Mouse (Mus musculus): ENCODE results near the gene Cox7a2l.
A peak's percentile ranks its signal among the peaks of the same experiment; 100 is the strongest.

The Cox7a2l gene

DNA sequence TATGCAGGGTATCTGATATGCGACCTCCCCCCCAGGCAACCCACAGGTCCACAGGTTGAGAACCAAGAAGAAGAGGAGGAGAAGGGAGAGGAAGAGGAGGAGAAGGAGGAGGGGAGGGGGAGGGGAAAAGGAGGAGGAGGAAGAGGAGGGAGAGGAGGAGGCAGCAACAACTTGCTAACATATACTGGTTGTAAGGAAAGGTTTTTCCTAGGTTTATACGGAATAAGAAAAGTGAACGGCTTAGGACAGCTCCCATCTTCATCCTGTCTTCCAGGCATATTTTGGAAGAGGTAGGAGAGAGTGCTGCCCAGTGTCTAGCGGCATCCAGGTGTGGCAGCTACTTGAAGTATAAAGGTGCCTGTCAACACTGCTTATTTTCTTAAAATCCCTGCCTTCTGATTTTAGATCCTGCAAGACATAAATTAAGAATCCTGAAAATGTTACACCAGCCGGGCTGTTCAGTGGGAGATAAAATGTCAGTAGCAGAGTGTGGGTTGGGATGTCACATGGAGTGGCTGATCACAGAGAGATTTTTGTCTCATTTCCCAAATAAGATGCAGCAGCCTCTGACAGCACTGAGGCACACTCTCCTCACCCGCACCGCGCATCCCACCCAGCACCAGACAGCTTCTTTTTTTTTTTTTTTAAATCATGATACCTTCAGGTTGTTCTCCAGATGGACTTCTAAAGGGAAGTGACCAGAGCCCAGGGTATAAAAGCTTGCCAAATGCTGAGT is at the start of gene Cox7a2l:
Gene Cox7a2l, minus strand, starts transcription at position 51 of the 736 bp plus-strand sequence.
- DNase-seq (ENCODE audit: low spot score) = no peak

DNA sequence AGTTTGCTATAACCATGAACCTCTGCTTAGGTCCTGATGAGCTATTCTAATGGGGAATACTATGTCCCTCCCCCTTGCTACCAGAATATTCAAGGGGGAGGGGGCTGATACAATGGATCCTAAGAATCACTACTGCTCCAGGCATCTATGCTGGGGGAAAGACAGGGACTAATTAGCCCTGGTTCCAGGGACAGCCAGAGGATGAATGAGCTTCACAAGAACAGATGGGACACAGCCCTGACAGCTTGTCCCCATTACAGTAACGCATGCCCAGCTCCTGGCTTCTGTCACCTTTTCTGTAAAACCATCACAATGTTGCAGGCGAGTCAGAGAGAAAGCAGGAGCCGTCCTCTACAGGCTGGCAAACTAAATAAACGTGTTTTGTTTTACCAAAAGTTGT is 48.4 kb upstream of the Cox7a2l start:
- DNase-seq (ENCODE audit: low spot score) = no peak

DNA sequence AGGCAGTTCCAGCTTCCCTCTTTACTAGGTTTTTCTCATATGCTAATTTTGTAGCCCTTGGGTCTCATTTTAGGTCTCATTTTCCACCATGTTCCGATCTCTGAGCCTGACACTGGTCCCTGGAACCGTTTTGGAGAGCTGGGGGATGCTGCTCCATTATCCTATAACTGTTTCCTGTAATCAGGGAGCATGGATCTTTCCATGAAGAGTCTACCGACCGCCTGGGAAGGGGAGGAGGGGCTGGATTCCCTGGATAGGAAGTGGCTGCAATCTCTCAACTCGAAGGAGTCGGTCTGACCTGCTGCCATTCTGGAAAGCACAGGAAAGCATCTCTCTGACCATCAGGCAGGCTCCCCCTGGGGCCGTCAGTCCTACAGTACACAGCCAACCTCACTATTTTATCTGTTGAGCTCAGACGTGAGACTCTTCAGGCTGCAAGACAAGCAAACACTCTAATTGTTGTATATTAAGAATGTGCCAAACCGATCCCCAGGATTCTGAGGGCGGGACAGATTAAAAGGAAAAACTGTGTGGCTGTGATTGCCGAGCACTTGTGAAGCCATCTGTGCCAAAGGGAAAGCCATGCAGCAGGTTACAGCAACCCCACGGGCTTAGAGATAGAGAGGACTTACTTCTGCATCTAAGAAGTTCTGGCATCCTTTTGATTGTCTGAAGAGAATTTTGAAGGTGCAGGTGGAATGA is 47.1 kb upstream of the Cox7a2l start:
- DNase-seq (ENCODE audit: low spot score) = no peak

DNA sequence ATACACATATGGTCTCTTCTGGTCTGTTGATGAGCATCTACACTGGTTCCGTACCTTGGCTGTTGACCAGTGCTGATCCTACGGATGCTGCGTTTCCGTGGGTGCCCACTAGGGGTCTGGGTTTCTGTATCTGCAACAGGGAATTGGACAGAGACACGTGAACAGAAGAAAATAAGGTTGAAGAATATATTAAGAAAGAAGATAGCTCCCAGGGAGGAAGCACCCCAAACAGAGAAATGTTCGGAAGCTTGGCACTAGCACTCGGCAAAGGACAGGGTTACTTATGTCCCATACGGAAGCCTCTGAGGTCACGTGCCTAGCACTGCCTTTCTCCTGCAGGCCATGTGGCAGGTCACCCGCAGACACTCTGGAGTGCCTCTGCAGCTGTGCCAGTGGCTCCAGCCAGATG is 46.6 kb upstream of the Cox7a2l start:
- peak; percentile 53 for DNase-seq (ENCODE audit: low spot score)

- DNase-seq (ENCODE audit: low spot score) = no peak
Measured at GRCm38 (mm10) chr17:83562153-83563010, 45.3 kb upstream of the Cox7a2l start.

GRCm38 (mm10) chr17:83559081-83559480 is 42.0 kb upstream of the Cox7a2l start:
- DNase-seq (ENCODE audit: low spot score) = no peak

DNA sequence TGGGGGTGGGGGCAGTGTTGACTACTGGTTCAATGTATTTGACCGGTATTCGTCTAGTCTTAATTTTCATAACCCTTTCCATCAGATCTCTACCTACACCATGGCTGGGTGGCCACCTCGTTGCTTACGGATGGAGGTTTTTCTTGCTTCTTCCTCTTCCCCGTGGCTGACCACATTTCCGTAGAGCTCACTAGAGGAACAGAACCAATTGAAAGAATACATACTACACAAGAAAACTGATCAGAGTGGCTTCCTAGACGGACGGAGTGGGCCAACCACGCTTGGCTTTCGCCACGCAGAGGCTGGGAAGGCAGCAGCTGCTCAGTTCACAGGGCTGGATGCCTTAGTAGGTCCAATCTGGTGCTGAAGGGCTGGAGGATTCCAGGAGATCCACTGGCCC is 38.7 kb upstream of the Cox7a2l start:
- DNase-seq (ENCODE audit: low spot score) = no peak

DNA sequence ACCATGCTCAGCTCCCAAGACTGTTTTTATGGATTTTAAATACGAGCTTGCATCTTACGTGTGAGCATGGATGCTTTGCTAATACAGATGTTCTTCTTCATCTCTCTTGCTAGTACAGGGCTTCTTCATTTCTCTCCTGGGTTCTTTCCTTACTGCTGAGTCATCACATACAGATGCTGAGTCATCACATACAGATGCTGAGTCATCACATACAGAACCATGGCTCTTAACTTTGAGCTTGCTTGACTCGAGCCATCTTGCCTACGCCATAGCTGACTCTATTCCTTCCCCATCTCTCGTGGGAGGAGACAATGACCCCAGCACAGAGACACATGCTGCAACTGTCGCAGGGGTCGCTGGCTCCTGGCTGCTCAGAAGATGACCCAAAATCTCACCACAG is 37.9 kb upstream of the Cox7a2l start:
- no peak for DNase-seq (ENCODE audit: low spot score)

- no peak for DNase-seq (ENCODE audit: low spot score)
Measured at GRCm38 (mm10) chr17:83548501-83549233, 31.5 kb upstream of the Cox7a2l start.

- DNase-seq (ENCODE audit: low spot score) = no peak
Measured at GRCm38 (mm10) chr17:83547145-83547544, 30.0 kb upstream of the Cox7a2l start.

DNA sequence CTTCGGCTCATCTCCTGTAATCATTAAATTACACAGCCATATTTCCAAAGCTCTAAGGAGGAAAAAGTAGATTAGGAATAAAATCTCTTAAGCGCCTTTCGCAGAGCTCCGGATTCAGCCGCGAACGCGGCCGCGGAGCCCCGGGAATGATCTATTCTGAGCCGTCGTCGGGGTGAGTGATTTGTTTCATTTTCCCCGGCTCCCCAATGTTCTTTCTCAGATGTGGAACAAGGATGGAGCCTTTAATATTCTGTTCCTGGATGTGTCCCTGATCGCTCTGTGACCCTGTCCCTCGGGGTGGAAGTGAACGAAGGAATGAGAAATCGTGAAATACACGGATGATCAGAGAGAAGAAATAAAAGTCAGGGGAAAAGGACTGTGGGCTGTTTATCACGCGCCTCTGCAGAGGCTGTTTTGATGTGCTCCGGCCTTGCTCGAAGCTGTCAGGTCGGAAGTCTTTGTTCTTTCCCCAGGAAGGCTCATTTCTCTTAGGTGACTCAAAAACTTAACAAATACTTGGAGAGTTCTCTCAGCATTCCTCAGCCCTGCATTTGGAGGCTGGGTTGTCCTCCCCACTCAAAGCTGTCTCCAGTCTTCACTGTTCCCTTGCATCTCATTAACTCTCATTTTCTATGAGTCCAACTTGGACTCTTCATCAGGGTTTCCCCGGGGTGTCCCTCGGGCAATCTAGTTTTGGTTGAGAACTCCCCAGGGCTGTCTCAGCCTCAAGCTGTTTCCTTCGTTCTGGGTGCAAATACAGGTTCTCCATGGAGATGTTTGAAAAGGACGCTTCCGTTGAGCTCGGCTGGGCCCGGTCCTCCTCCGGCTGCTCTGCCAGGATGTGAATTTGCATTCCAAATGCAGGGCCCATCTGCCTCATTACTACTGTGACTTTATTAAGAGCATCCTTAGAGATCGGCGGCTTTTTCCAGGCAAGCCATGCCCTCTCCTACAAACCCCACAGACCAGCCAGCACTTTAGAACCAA is 28.9 kb upstream of the Cox7a2l start:
- peak; percentile 10 for DNase-seq (ENCODE audit: low spot score)

GRCm38 (mm10) chr17:83545259-83545658 is 28.1 kb upstream of the Cox7a2l start:
- no peak for DNase-seq (ENCODE audit: low spot score)

- DNase-seq (ENCODE audit: low spot score) = no peak
Measured at GRCm38 (mm10) chr17:83542424-83542823, 25.3 kb upstream of the Cox7a2l start.

GRCm38 (mm10) chr17:83539262-83540037 is 22.3 kb upstream of the Cox7a2l start:
- DNase-seq (ENCODE audit: low spot score) = no peak

GRCm38 (mm10) chr17:83538694-83539093 is 21.6 kb upstream of the Cox7a2l start:
- no peak for DNase-seq (ENCODE audit: low spot score)

GRCm38 (mm10) chr17:83538141-83538540 is 21.0 kb upstream of the Cox7a2l start:
- DNase-seq (ENCODE audit: low spot score) = no peak

DNA sequence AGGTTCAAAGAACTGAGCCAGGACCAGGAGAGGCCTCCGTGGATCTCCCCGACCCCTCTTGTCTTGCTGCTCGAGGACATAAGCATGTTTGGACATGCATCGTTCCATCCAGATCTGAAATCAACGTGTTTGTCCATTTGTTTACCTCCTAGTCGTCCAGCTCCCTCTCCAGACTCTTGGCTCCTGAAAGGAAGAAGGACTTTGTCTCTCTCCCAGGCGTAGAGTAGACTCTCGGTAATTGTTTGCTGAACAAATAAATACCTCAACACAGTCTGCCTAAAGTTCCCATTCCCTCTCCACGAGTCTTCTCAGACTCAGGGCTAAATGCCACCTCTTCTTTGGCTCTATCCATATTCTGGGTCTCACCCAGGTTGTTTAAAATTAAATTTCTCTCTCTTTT is 16.0 kb upstream of the Cox7a2l start:
- DNase-seq (ENCODE audit: low spot score) = no peak

DNA sequence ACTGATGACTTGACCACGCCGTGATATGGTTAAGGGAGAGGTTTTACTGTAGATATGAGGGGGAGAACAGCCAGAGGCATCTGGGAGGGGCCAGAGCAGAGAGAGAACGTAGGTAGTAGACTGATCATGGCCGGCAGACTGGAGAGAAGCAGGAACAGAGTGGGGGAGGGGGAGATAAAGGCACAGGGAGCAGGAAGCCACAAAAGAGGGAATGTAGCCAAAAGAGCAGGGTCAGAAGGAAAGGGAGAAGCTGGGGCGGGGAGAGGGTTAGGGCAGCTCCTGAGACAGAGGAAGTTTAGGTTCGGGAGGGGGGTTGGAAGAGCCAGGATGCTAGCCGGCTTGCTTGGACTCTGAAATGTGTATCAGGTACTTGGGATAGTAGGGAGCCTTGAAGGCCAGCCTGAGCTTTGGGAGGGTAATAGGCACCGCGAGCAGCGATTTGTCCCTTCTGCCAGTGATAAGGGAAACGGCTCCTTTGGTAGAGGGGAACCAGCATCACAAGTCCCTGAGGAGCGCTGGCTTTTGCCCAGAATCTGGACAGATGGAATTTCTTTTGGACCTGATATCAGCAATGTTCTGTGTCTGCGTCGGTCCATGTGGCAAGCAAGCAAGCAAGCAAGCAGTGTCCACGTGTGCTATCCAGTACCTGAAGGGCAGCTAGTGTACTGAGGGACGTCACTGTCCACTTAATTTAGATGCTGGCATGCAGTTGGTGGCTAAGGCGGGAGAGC is 10.7 kb upstream of the Cox7a2l start:
- peak; percentile 35 for DNase-seq (ENCODE audit: low spot score)
